Mouse (Mus musculus) olfactory bulb, adult 2 months (tissue): ENCODE data around the gene Dennd5a.

Source experiments
- CTCF ChIP-seq: fragments of 200-500 bp; IDR thresholded peaks from 2 replicates; pipeline ENCODE4 v1.5.1; 2012; ENCODE audit warnings: low read depth, mild to moderate bottlenecking, low read length, moderate library complexity; ENCODE audit not compliant: insufficient read depth
- POLR2A ChIP-seq: fragments of 200-500 bp; IDR thresholded peaks from 2 replicates; pipeline ENCODE4 v1.6.1; 2012; ENCODE audit warnings: mild to moderate bottlenecking, low read depth, low read length, moderate library complexity; ENCODE audit not compliant: insufficient read depth

DNA sequence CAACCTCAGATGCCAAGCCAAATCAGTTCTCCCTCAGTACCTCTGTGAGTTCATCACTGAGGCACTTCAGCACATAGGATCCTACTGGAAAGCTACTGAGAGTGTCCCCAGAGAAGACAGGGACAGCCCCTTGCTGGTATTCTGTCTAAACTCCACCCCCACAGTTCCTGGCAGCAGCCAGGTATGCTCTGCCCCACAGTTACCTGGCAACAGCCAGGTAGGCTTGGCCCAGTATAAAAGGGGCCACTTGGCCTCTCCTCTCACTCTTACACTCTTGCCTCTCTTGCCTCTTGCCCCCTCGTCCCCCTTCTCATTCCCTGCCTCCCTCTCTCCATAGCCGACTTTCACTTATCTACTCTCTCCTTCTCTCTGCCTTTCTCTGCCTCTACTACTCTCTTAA is 35.3 kb downstream of the Dennd5a start:
- TF ChIP-seq CTCF (no peak), POLR2A (no peak)
